Mouse (Mus musculus) thymus, postnatal 14 days (tissue): ENCODE results near the gene Celf2.

Experiments
- DNase-seq: peaks from one replicate; pipeline ENCODE4 v3.0.0; 2021

Celf2 gene

GRCm38 (mm10) chr2:7001967-7002366, 507.4 kb downstream of the Celf2 start:
- no peak for DNase-seq

GRCm38 (mm10) chr2:6991010-6991421, 518.3 kb downstream of the Celf2 start:
- DNase-seq = no peak

GRCm38 (mm10) chr2:6985706-6986105, 523.7 kb downstream of the Celf2 start:
- DNase-seq = no peak

- DNase-seq = no peak
These were observed 525.5 kb downstream of the Celf2 start for GRCm38 (mm10) chr2:6983902-6984301.

- no peak for DNase-seq
These were observed 533.1 kb downstream of the Celf2 start for GRCm38 (mm10) chr2:6976300-6976699.

- DNase-seq = no peak
These were observed 540.1 kb downstream of the Celf2 start for GRCm38 (mm10) chr2:6969228-6969627.

- DNase-seq = no peak
These were observed 544.1 kb downstream of the Celf2 start for GRCm38 (mm10) chr2:6965243-6965642.

- no peak for DNase-seq
These were observed 558.7 kb downstream of the Celf2 start for GRCm38 (mm10) chr2:6950702-6951101.

GRCm38 (mm10) chr2:6945638-6946415, 563.5 kb downstream of the Celf2 start:
- DNase-seq = no peak

- DNase-seq = no peak
These were observed 565.7 kb downstream of the Celf2 start for GRCm38 (mm10) chr2:6943651-6944050.

GRCm38 (mm10) chr2:6942635-6943390, 566.5 kb downstream of the Celf2 start:
- DNase-seq = no peak

GRCm38 (mm10) chr2:6939143-6939542, 570.2 kb downstream of the Celf2 start:
- no peak for DNase-seq

GRCm38 (mm10) chr2:6933130-6933529, 576.2 kb downstream of the Celf2 start:
- no peak for DNase-seq

- DNase-seq = no peak
These were observed 581.5 kb downstream of the Celf2 start for GRCm38 (mm10) chr2:6927693-6928360.

- no peak for DNase-seq
These were observed 583.9 kb downstream of the Celf2 start for GRCm38 (mm10) chr2:6925505-6925904.

GRCm38 (mm10) chr2:6923738-6924474, 585.5 kb downstream of the Celf2 start:
- no peak for DNase-seq

GRCm38 (mm10) chr2:6915386-6915785, 594.0 kb downstream of the Celf2 start:
- no peak for DNase-seq

GRCm38 (mm10) chr2:6913315-6913714, 596.0 kb downstream of the Celf2 start:
- no peak for DNase-seq

GRCm38 (mm10) chr2:6911932-6912331, 597.4 kb downstream of the Celf2 start:
- no peak for DNase-seq

GRCm38 (mm10) chr2:6909921-6910320, 599.4 kb downstream of the Celf2 start:
- DNase-seq = no peak

GRCm38 (mm10) chr2:6904411-6904810, 605.0 kb downstream of the Celf2 start:
- no peak for DNase-seq

- no peak for DNase-seq
These were observed 606.1 kb downstream of the Celf2 start for GRCm38 (mm10) chr2:6903251-6903763.

GRCm38 (mm10) chr2:6896896-6897295, 612.5 kb downstream of the Celf2 start:
- no peak for DNase-seq
